Mouse (Mus musculus): ENCODE results near the gene 4930544D05Rik. TPM values are rescaled to one million over a fixed set of nuclear protein-coding genes. Genes with fewer than 3 reads are reported as not detected.
A peak's percentile ranks its signal among the peaks of the same experiment; 100 is the strongest.

4930544D05Rik gene
- polyA plus RNA-seq, 1 experiment = not detected

DNA sequence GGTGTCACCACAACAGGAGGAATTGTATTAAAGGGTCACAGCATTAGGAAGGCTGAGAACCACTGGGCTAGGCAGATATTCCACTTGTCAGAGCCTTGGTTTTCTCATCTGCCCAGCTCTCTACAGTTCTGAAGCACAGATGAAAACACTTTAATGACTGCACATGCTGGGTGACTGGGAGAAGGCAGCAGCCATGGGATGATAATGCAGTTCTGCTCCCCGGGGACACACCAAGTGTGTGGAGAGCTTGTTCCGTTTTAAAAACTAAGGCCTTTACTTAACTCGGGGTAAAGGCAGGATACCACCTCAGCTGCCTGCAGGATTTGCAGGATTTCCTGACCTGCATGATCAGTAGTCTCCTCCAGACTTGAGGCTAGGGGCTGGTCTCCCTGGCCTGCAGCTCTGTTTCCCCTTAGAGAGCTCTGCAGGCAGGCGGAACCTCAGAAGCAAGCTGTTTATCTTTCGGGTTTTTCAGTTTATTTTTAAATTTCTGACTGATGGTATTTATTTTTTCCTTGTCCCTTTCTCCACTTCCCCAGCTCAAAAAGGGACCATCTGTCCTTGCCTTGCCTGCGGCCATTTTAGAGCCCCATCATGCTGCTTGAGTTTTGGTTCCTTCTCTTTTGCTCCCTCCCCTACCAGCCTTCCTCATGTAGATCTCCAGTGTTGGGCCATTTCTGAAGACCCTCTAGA lies 32.5 kb upstream of the 4930544D05Rik start:
- no peaks in the 10 kb centered on the region for H3K36me3 ChIP-seq (ENCODE audit: control insufficient read depth, insufficient read depth)
- peaks cover 53% of the 10 kb centered on the region for H3K79me3 ChIP-seq (ENCODE audit: low read depth)
- no peaks in the 10 kb centered on the region for H3K27me3 ChIP-seq (ENCODE audit: control insufficient read depth, insufficient read depth, insufficient read length)
- no peak overlapping the region for H3ac ChIP-seq (ENCODE audit: control insufficient read depth, insufficient read length, low read depth)
- no peak for TF ChIP-seq MAX (IDR thresholded peaks at IDR 0.05)
- no peak for TF ChIP-seq FOSL1 (IDR thresholded peaks at IDR 0.05; ENCODE audit: insufficient read depth, low read length, poor library complexity, severe bottlenecking)
- no peak for TF ChIP-seq MYOD1 (IDR thresholded peaks at IDR 0.05; ENCODE audit: control insufficient read depth, insufficient read length, low read depth)
- TF ChIP-seq USF1 (IDR thresholded peaks at IDR 0.05; ENCODE audit: low read depth) = no peak
- TF ChIP-seq MYOG (IDR thresholded peaks at IDR 0.05; ENCODE audit: control insufficient read depth, extremely low read depth, insufficient read length) = no peak
- TF ChIP-seq CEBPB (IDR thresholded peaks at IDR 0.05; ENCODE audit: low read depth) = no peak
- TF ChIP-seq CTCF (IDR thresholded peaks at IDR 0.05; ENCODE audit: control insufficient read depth, insufficient read depth, insufficient read length) = no peak
- no peak overlapping the region for H3K4me3 ChIP-seq (ENCODE audit: insufficient read depth, poor library complexity, severe bottlenecking)
- H3K79me2 ChIP-seq (ENCODE audit: control insufficient read depth, insufficient read depth) = peaks cover 99% of the 10 kb centered on the region

DNA sequence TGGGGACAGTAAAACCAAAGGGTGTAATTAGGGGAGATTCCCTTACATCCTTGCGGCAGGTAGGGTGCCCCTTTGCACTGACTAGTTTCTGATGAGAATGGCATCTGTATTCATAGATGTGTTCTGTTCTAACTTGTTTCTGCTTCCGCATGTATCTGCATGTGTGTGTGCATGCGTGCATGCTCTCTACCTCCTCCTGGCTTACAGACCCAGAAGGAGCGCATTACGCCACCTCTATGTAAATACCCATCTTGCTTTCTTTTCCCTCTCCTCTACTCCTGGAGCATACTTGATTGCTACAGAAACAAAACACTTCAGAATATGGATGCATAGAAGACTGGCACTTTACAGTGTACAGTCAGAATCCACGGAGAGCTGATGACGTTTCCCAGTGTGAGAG lies 31.9 kb upstream of the 4930544D05Rik start:
- peaks cover 55% of the 10 kb centered on the region for H3K79me3 ChIP-seq (ENCODE audit: low read depth)
- H3K36me3 ChIP-seq (ENCODE audit: control insufficient read depth, insufficient read depth) = no peaks in the 10 kb centered on the region
- no peak overlapping the region for H3K4me3 ChIP-seq (ENCODE audit: insufficient read depth, poor library complexity, severe bottlenecking)
- H3ac ChIP-seq (ENCODE audit: control insufficient read depth, insufficient read length, low read depth) = no peak overlapping the region
- TF ChIP-seq MAX (IDR thresholded peaks at IDR 0.05) = no peak
- TF ChIP-seq CEBPB (IDR thresholded peaks at IDR 0.05; ENCODE audit: low read depth) = no peak
- no peak for TF ChIP-seq CTCF (IDR thresholded peaks at IDR 0.05; ENCODE audit: control insufficient read depth, insufficient read depth, insufficient read length)
- TF ChIP-seq FOSL1 (IDR thresholded peaks at IDR 0.05; ENCODE audit: insufficient read depth, low read length, poor library complexity, severe bottlenecking) = no peak
- TF ChIP-seq MYOG (IDR thresholded peaks at IDR 0.05; ENCODE audit: control insufficient read depth, extremely low read depth, insufficient read length) = no peak
- TF ChIP-seq MYOD1 (IDR thresholded peaks at IDR 0.05; ENCODE audit: control insufficient read depth, insufficient read length, low read depth) = no peak
- no peak for TF ChIP-seq USF1 (IDR thresholded peaks at IDR 0.05; ENCODE audit: low read depth)
- peaks cover 99% of the 10 kb centered on the region for H3K79me2 ChIP-seq (ENCODE audit: control insufficient read depth, insufficient read depth)
- no peaks in the 10 kb centered on the region for H3K27me3 ChIP-seq (ENCODE audit: control insufficient read depth, insufficient read depth, insufficient read length)

DNA sequence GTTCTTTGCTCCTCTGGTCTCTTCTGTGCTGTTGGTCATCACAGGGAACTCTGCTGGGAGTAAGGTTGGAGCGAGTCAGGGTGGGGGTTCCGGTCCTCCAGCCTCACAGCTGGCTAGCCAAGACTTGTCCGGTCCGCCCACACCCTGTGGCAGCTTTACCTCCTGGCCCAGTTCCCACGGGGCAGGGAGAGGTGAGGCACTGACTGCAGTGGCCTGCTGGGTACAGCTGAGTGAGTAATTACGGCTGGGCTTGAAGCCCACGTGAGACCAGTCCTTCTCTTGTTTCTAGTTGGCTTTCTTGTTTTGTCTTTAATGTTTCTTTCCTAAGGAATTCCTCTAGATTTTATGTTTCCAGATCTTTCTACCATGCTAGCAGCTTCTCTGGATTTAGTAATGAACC lies 30.2 kb upstream of the 4930544D05Rik start:
- H3K4me3 ChIP-seq (ENCODE audit: insufficient read depth, poor library complexity, severe bottlenecking) = no peak overlapping the region
- H3K36me3 ChIP-seq (ENCODE audit: control insufficient read depth, insufficient read depth) = no peaks in the 10 kb centered on the region
- no peak overlapping the region for H3ac ChIP-seq (ENCODE audit: control insufficient read depth, insufficient read length, low read depth)
- TF ChIP-seq CEBPB (IDR thresholded peaks at IDR 0.05; ENCODE audit: low read depth) (no peak), MAX (IDR thresholded peaks at IDR 0.05) (peak; percentile 72), MYOD1 (IDR thresholded peaks at IDR 0.05; ENCODE audit: control insufficient read depth, insufficient read length, low read depth) (peak; percentile 18), USF1 (IDR thresholded peaks at IDR 0.05; ENCODE audit: low read depth) (peak; percentile 50)
- H3K79me2 ChIP-seq (ENCODE audit: control insufficient read depth, insufficient read depth) = peaks cover 99% of the 10 kb centered on the region
- H3K79me3 ChIP-seq (ENCODE audit: low read depth) = peaks cover 57% of the 10 kb centered on the region
- no peaks in the 10 kb centered on the region for H3K27me3 ChIP-seq (ENCODE audit: control insufficient read depth, insufficient read depth, insufficient read length)

DNA sequence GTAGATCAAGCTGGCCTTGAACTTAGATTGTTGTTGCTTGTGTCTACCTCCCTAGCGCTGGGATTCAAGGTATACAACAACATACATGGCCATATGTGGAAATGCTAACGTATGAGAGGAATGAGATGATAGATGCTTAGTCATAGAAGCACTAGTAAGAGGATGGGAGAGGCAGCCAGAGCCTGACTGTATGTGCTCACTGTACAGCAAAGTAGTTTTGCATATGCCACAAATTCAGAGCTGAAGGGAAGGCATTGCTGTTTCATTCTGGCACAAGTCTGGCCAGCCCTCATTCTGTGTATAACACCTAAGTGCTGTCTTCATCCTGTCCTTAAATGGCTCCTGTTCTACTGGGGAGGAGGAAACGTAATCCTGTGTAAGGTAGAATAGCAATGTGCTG lies 29.4 kb upstream of the 4930544D05Rik start:
- no peak for TF ChIP-seq MYOD1 (IDR thresholded peaks at IDR 0.05; ENCODE audit: control insufficient read depth, insufficient read length, low read depth)
- no peak for TF ChIP-seq FOSL1 (IDR thresholded peaks at IDR 0.05; ENCODE audit: insufficient read depth, low read length, poor library complexity, severe bottlenecking)
- no peak for TF ChIP-seq USF1 (IDR thresholded peaks at IDR 0.05; ENCODE audit: low read depth)
- TF ChIP-seq CEBPB (IDR thresholded peaks at IDR 0.05; ENCODE audit: low read depth) = no peak
- TF ChIP-seq CTCF (IDR thresholded peaks at IDR 0.05; ENCODE audit: control insufficient read depth, insufficient read depth, insufficient read length) = no peak
- no peak for TF ChIP-seq MYOG (IDR thresholded peaks at IDR 0.05; ENCODE audit: control insufficient read depth, extremely low read depth, insufficient read length)
- TF ChIP-seq MAX (IDR thresholded peaks at IDR 0.05) = no peak
- no peak overlapping the region for H3ac ChIP-seq (ENCODE audit: control insufficient read depth, insufficient read length, low read depth)
- H3K4me3 ChIP-seq (ENCODE audit: insufficient read depth, poor library complexity, severe bottlenecking) = no peak overlapping the region
- no peaks in the 10 kb centered on the region for H3K36me3 ChIP-seq (ENCODE audit: control insufficient read depth, insufficient read depth)
- peaks cover 98% of the 10 kb centered on the region for H3K79me2 ChIP-seq (ENCODE audit: control insufficient read depth, insufficient read depth)
- H3K79me3 ChIP-seq (ENCODE audit: low read depth) = peaks cover 58% of the 10 kb centered on the region
- H3K27me3 ChIP-seq (ENCODE audit: control insufficient read depth, insufficient read depth, insufficient read length) = no peaks in the 10 kb centered on the region

DNA sequence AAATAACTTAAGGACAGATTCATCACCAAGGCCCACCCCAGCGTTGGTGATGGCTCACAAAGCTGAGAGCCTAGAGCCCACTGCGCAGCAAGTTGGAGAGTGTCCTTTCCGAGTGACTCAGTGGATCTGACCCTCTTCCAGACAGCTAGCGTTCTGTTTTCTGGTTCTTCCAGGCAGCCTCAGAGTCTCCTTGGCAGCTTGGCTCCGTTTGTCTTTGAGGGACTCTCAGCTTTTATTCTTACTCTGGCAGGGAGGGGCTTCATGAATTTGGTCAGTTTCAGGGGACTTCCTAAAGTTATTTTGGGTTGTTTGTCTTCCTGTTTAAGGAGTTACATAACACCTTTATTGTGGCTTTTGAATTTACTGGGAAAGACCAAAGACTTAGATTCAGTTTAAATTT lies 28.7 kb upstream of the 4930544D05Rik start:
- Histone ChIP-seq H3ac (ENCODE audit: control insufficient read depth, insufficient read length, low read depth) (no peak overlapping the region), H3K36me3 (ENCODE audit: control insufficient read depth, insufficient read depth) (no peaks in the 10 kb centered on the region), H3K79me3 (ENCODE audit: low read depth) (peaks cover 56% of the 10 kb centered on the region), H3K4me3 (ENCODE audit: insufficient read depth, poor library complexity, severe bottlenecking) (no peak overlapping the region), H3K79me2 (ENCODE audit: control insufficient read depth, insufficient read depth) (peaks cover 98% of the 10 kb centered on the region), H3K27me3 (ENCODE audit: control insufficient read depth, insufficient read depth, insufficient read length) (no peaks in the 10 kb centered on the region)
- TF ChIP-seq CTCF (IDR thresholded peaks at IDR 0.05; ENCODE audit: control insufficient read depth, insufficient read depth, insufficient read length) = no peak
- no peak for TF ChIP-seq MAX (IDR thresholded peaks at IDR 0.05)
- TF ChIP-seq MYOG (IDR thresholded peaks at IDR 0.05; ENCODE audit: control insufficient read depth, extremely low read depth, insufficient read length) = no peak
- no peak for TF ChIP-seq MYOD1 (IDR thresholded peaks at IDR 0.05; ENCODE audit: control insufficient read depth, insufficient read length, low read depth)
- TF ChIP-seq FOSL1 (IDR thresholded peaks at IDR 0.05; ENCODE audit: insufficient read depth, low read length, poor library complexity, severe bottlenecking) = no peak
- no peak for TF ChIP-seq CEBPB (IDR thresholded peaks at IDR 0.05; ENCODE audit: low read depth)
- TF ChIP-seq USF1 (IDR thresholded peaks at IDR 0.05; ENCODE audit: low read depth) = no peak

DNA sequence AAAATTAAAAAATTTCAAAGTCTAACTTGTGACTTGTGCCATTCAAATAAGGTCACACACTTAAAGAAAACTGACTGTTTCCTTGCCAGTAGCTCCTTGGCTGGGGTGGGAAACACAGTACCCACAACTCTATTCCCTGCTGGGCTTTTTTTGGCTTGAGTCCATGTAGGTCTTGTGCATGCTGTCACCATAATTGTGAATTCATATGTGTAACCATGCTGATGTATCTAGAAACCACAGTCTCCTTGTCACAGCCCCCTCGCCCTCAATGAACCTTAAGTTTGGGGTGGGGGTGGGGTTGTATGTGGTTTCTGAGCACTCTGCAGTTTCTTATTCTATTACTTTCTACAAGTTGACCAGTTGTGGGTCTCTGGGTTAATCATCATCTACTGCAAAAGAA lies 23.9 kb upstream of the 4930544D05Rik start:
- peaks cover 33% of the 10 kb centered on the region for H3K79me3 ChIP-seq (ENCODE audit: low read depth)
- H3ac ChIP-seq (ENCODE audit: control insufficient read depth, insufficient read length, low read depth) = no peak overlapping the region
- H3K27me3 ChIP-seq (ENCODE audit: control insufficient read depth, insufficient read depth, insufficient read length) = no peaks in the 10 kb centered on the region
- peaks cover 78% of the 10 kb centered on the region for H3K79me2 ChIP-seq (ENCODE audit: control insufficient read depth, insufficient read depth)
- H3K4me3 ChIP-seq (ENCODE audit: insufficient read depth, poor library complexity, severe bottlenecking) = no peak overlapping the region
- TF ChIP-seq MYOD1 (IDR thresholded peaks at IDR 0.05; ENCODE audit: control insufficient read depth, insufficient read length, low read depth) (no peak), MAX (IDR thresholded peaks at IDR 0.05) (no peak), FOSL1 (IDR thresholded peaks at IDR 0.05; ENCODE audit: insufficient read depth, low read length, poor library complexity, severe bottlenecking) (no peak), CEBPB (IDR thresholded peaks at IDR 0.05; ENCODE audit: low read depth) (no peak), MYOG (IDR thresholded peaks at IDR 0.05; ENCODE audit: control insufficient read depth, extremely low read depth, insufficient read length) (no peak), CTCF (IDR thresholded peaks at IDR 0.05; ENCODE audit: control insufficient read depth, insufficient read depth, insufficient read length) (no peak), USF1 (IDR thresholded peaks at IDR 0.05; ENCODE audit: low read depth) (no peak)
- H3K36me3 ChIP-seq (ENCODE audit: control insufficient read depth, insufficient read depth) = peaks cover 6% of the 10 kb centered on the region
